Mouse (Mus musculus) liver, embryonic 16.5 days (tissue): ENCODE results near the gene Khdrbs1. TPM values are rescaled to one million over a fixed set of nuclear protein-coding genes. Genes with fewer than 3 reads are reported as not detected.
"Not testable (repeated sequence)": the region's sequence is repeated elsewhere in the genome, so short reads cannot be mapped to it uniquely, and the experiment has no call there.

Experiments used
- ATAC-seq: fragments of 200-750 bp; cut with Nextera tagmentation; 2 replicates; pipeline ENCODE4 v1.8.0; 2017; ENCODE audit warnings: low read depth, mild to moderate bottlenecking, moderate number of reproducible peaks, moderate library complexity
- H3K27ac ChIP-seq: fragments of 300-500 bp; sonication (generic); 2 replicates; pipeline ENCODE4 v1.5.1; 2014; ENCODE audit warnings: mild to moderate bottlenecking, low read length
- H3K27me3 ChIP-seq: fragments of 300-500 bp; sonication (generic); 2 replicates; pipeline ENCODE4 v1.6.1; 2014; ENCODE audit warnings: low read depth, low read length, mixed read lengths; ENCODE audit not compliant: control insufficient read depth, insufficient read depth
- H3K36me3 ChIP-seq: fragments of 300-500 bp; sonication (generic); 2 replicates; pipeline ENCODE4 v1.6.1; 2014; ENCODE audit warnings: mild to moderate bottlenecking; ENCODE audit not compliant: control insufficient read depth, insufficient read depth
- H3K4me1 ChIP-seq: fragments of 300-500 bp; sonication (generic); 2 replicates; pipeline ENCODE4 v1.6.1; 2014; ENCODE audit warnings: low read depth, low read length, mixed read lengths; ENCODE audit not compliant: control insufficient read depth
- H3K4me2 ChIP-seq: fragments of 300-500 bp; sonication (generic); 2 replicates; pipeline ENCODE4 v1.6.1; 2014; ENCODE audit warnings: low read depth, low read length, mixed read lengths
- H3K4me3 ChIP-seq: fragments of 300-500 bp; sonication (generic); 2 replicates; pipeline ENCODE4 v1.5.1; 2014; ENCODE audit warnings: low read depth, mild to moderate bottlenecking, low read length
- H3K9ac ChIP-seq: fragments of 300-500 bp; sonication (generic); 2 replicates; pipeline ENCODE4 v1.6.1; 2014; ENCODE audit warnings: low read depth, low read length
- H3K9me3 ChIP-seq: fragments of 300-500 bp; sonication (generic); replicated peaks from 2 replicates; pipeline ENCODE4 v1.6.1; 2016; ENCODE audit warnings: low read length; ENCODE audit not compliant: control insufficient read depth
- WGBS: fragments of 180-500 bp; shearing (Covaris S2); extraction: QIAGEN DNeasy Blood & Tissue Kit; methylation state at CpG from one replicate; pipeline ENCODE4 v1.1.7; 2014; ENCODE audit not compliant: insufficient replicate concordance; 5-methylcytosine and 5-hydroxymethylcytosine counted together
- polyA plus RNA-seq: library from polyadenylated mRNA; unstranded; fragments of >200 nt; fragmentation: Nextera tagmentation; extraction: Ambion mirVana; gene quantifications from 2 replicates; pipeline ENCODE4 v1.2.1, GENCODE M21; 2015

Khdrbs1 gene
- polyA plus RNA-seq, 1 experiment from 2014 or later: 19.6 TPM

- Histone ChIP-seq H3K4me3 (0 out of 2 replicates have a peak overlapping the region, but pooled peaks have one; percentile 22), H3K9ac (no peak overlapping the region), H3K27me3 (no peaks in the 10 kb centered on the region), H3K4me2 (peak overlapping the region; percentile 51), H3K9me3 (no peaks in the 10 kb centered on the region), H3K27ac (no peak overlapping the region), H3K36me3 (0 out of 2 replicates have a peak, but pooled peaks cover 4% of the 10 kb centered on the region), H3K4me1 (peaks cover 10% of the 10 kb centered on the region)
- peak; percentile 17 for ATAC-seq
- WGBS: 38% methylated on average over 17 of the region's 17 CpGs
Observed at GRCm38 (mm10) chr4:129701503-129702377, 40.4 kb downstream of the Khdrbs1 start.

- H3K9me3 ChIP-seq, ATAC-seq, H3K27me3 ChIP-seq, H3K27ac ChIP-seq, H3K4me3 ChIP-seq, H3K4me2 ChIP-seq, H3K9ac ChIP-seq, H3K36me3 ChIP-seq: not testable (repeated sequence)
- peaks cover 16% of the 10 kb centered on the region for H3K4me1 ChIP-seq
- WGBS: 77% methylated on average over 6 of the region's 6 CpGs
Observed at GRCm38 (mm10) chr4:129700661-129701060, 41.4 kb downstream of the Khdrbs1 start.

- ATAC-seq: no peak
- WGBS: 62% methylated on average over 1 of the region's 1 CpGs
- Histone ChIP-seq H3K4me3 (no peak overlapping the region), H3K4me2 (no peak overlapping the region), H3K27me3 (no peaks in the 10 kb centered on the region), H3K4me1 (peaks cover 18% of the 10 kb centered on the region), H3K36me3 (0 out of 2 replicates have a peak, but pooled peaks cover 4% of the 10 kb centered on the region), H3K9ac (no peak overlapping the region), H3K27ac (no peak overlapping the region), H3K9me3 (no peaks in the 10 kb centered on the region)
Observed at GRCm38 (mm10) chr4:129700216-129700615, 41.9 kb downstream of the Khdrbs1 start.

- peak overlapping the region; percentile 75 for H3K9ac ChIP-seq
- H3K9me3 ChIP-seq: no peaks in the 10 kb centered on the region
- peak overlapping the region; percentile 77 for H3K4me3 ChIP-seq
- H3K4me2 ChIP-seq: peak overlapping the region; percentile 91
- H3K27ac ChIP-seq: no peak overlapping the region
- 72% methylated on average over 7 of the region's 7 CpGs for WGBS
- no peaks in the 10 kb centered on the region for H3K36me3 ChIP-seq
- H3K27me3 ChIP-seq: no peaks in the 10 kb centered on the region
- peaks cover 18% of the 10 kb centered on the region for H3K4me1 ChIP-seq
- no peak for ATAC-seq
Observed at GRCm38 (mm10) chr4:129697191-129697590, 44.9 kb downstream of the Khdrbs1 start.

GRCm38 (mm10) chr4:129696158-129696985, 45.7 kb downstream of the Khdrbs1 start, which contains the start of gene Tmem39b:
Tmem39b (minus strand) TSS chr4:129696838.
- Histone ChIP-seq H3K4me2 (peak within 1 kb of the TSS; percentile 91), H3K27ac (peak within 1 kb of the TSS; percentile 77), H3K4me1 (peaks cover 14% of the 10 kb centered on the region), H3K9ac (peak within 1 kb of the TSS; percentile 75), H3K9me3 (no peaks in the 10 kb centered on the region), H3K4me3 (peak within 1 kb of the TSS; percentile 77), H3K27me3 (no peaks in the 10 kb centered on the region), H3K36me3 (no peaks in the 10 kb centered on the region)
- ATAC-seq: peak; percentile 92
- WGBS: under 1% methylated on average over 55 of the region's 57 CpGs

- peak overlapping the region; percentile 75 for H3K9ac ChIP-seq
- no peak for ATAC-seq
- no peaks in the 10 kb centered on the region for H3K9me3 ChIP-seq
- peak overlapping the region; percentile 77 for H3K4me3 ChIP-seq
- no peaks in the 10 kb centered on the region for H3K36me3 ChIP-seq
- peaks cover 14% of the 10 kb centered on the region for H3K4me1 ChIP-seq
- peak overlapping the region; percentile 91 for H3K4me2 ChIP-seq
- 18% methylated on average over 6 of the region's 6 CpGs for WGBS
- H3K27ac ChIP-seq: peak overlapping the region; percentile 77; the same call in 1 of the 2 replicates
- H3K27me3 ChIP-seq: no peaks in the 10 kb centered on the region
Observed at GRCm38 (mm10) chr4:129695815-129696157, 46.3 kb downstream of the Khdrbs1 start.

GRCm38 (mm10) chr4:129684531-129684930, 57.6 kb downstream of the Khdrbs1 start:
- Histone ChIP-seq H3K4me3 (no peak overlapping the region), H3K27ac (no peak overlapping the region), H3K36me3 (no peaks in the 10 kb centered on the region), H3K4me2 (no peak overlapping the region), H3K9ac (no peak overlapping the region), H3K4me1 (no peaks in the 10 kb centered on the region), H3K9me3 (no peaks in the 10 kb centered on the region), H3K27me3 (no peaks in the 10 kb centered on the region)
- whole genome bisulfite sequencing: 79% methylated on average over 6 of the region's 6 CpGs
- ATAC-seq: no peak

GRCm38 (mm10) chr4:129683901-129684493, 58.1 kb downstream of the Khdrbs1 start:
- H3K4me2 ChIP-seq: no peak overlapping the region
- H3K27ac ChIP-seq: no peak overlapping the region
- no peaks in the 10 kb centered on the region for H3K4me1 ChIP-seq
- H3K36me3 ChIP-seq: no peaks in the 10 kb centered on the region
- H3K9ac ChIP-seq: no peak overlapping the region
- no peaks in the 10 kb centered on the region for H3K9me3 ChIP-seq
- H3K4me3 ChIP-seq: no peak overlapping the region
- ATAC-seq: no peak
- 73% methylated on average over 11 of the region's 11 CpGs for WGBS
- no peaks in the 10 kb centered on the region for H3K27me3 ChIP-seq
